Mouse (Mus musculus) CH12.LX (cell line): ENCODE measurements around the gene Zfp708. TPM values are rescaled to one million over a fixed set of nuclear protein-coding genes. Genes with fewer than 3 reads are reported as not detected.
A peak's percentile ranks its signal among the peaks of the same experiment; 100 is the strongest.
"Not testable (repeated sequence)": the region's sequence is repeated elsewhere in the genome, so short reads cannot be mapped to it uniquely, and the experiment has no call there.

Source experiments
- DNase-seq: peaks from one replicate; pipeline ENCODE4 v3.0.0-alpha.2; 2013; ENCODE audit errors: extremely low read depth
- H3K27ac ChIP-seq: 2 replicates; pipeline ENCODE4 v1.5.1; 2012; ENCODE audit warnings: low read depth, mild to moderate bottlenecking, control low read depth, moderate library complexity; ENCODE audit not compliant: insufficient read depth
- H3K27me3 ChIP-seq: replicated peaks from 2 replicates; pipeline ENCODE3; 2012; ENCODE audit warnings: inconsistent platforms
- H3K36me3 ChIP-seq, 2 experiments: replicated peaks in 1 of 2; 2 replicates each; pipeline versions ENCODE3 to v1.6.1; 2012; ENCODE audit warnings: inconsistent platforms in 1 of 2, low read length in 1 of 2, mild to moderate bottlenecking in 1 of 2, mixed read lengths in 1 of 2, moderate library complexity in 1 of 2; ENCODE audit not compliant: control insufficient read depth in 1 of 2, insufficient read depth in 1 of 2
- H3K4me1 ChIP-seq, 2 experiments: 2 replicates each; pipeline ENCODE4 v1.6.1; 2012; ENCODE audit warnings: inconsistent platforms in 1 of 2, moderate library complexity in 1 of 2; ENCODE audit not compliant: insufficient read depth in 2 of 2, control insufficient read depth in 1 of 2
- H3K4me2 ChIP-seq: 2 replicates; pipeline ENCODE4 v1.6.1; 2012; ENCODE audit warnings: low read depth, mild to moderate bottlenecking, control low read depth; ENCODE audit not compliant: poor library complexity, insufficient read depth, severe bottlenecking
- H3K4me3 ChIP-seq, 3 experiments: fragments of 150-350 bp in 1 of 3; sonication (generic) in 1 of 3; replicated peaks in 1 of 3; 2 replicates each; pipeline versions ENCODE3 to v1.5.1; 2011 to 2012; ENCODE audit warnings: low read depth in 2 of 3, low read length in 2 of 3, mild to moderate bottlenecking in 2 of 3, moderate library complexity in 2 of 3, control low read depth in 1 of 3, improper control_type of control experiment in 1 of 3, inconsistent platforms in 1 of 3, mixed read lengths in 1 of 3; ENCODE audit not compliant: poor library complexity in 1 of 3
- H3K79me2 ChIP-seq: replicated peaks from 2 replicates; pipeline ENCODE4 v1.6.1; 2012; ENCODE audit warnings: mild to moderate bottlenecking, moderate library complexity; ENCODE audit not compliant: control insufficient read depth, poor library complexity, insufficient read depth, severe bottlenecking; ENCODE audit errors: extremely low read depth
- H3K9ac ChIP-seq: 2 replicates; pipeline ENCODE4 v1.6.1; 2012; ENCODE audit warnings: low read depth, mild to moderate bottlenecking, control low read depth, moderate library complexity; ENCODE audit not compliant: insufficient read depth
- H3K9me3 ChIP-seq: replicated peaks from 2 replicates; pipeline ENCODE3; 2012; ENCODE audit warnings: low read length, inconsistent platforms, mixed read lengths
- CHD1 ChIP-seq: IDR thresholded peaks from 2 replicates; pipeline ENCODE4 v1.6.1; 2012; ENCODE audit warnings: low read depth, low read length, improper control_type of control experiment, inconsistent platforms
- E2F4 ChIP-seq: IDR thresholded peaks from 2 replicates; pipeline ENCODE4 v1.6.1; 2011; ENCODE audit warnings: low read depth, low read length, improper control_type of control experiment; ENCODE audit not compliant: insufficient replicate concordance
- JUND ChIP-seq: conservative IDR thresholded peaks from 2 replicates; pipeline ENCODE4 v1.6.1; 2011; ENCODE audit warnings: low read depth, low read length, improper control_type of control experiment
- KAT2A ChIP-seq: IDR thresholded peaks from 2 replicates; pipeline ENCODE4 v1.6.1; 2012; ENCODE audit warnings: low read length, improper control_type of control experiment, inconsistent platforms; ENCODE audit not compliant: insufficient replicate concordance
- MAFK ChIP-seq: IDR thresholded peaks from 2 replicates; pipeline ENCODE4 v1.6.1; 2011; ENCODE audit warnings: low read length, improper control_type of control experiment; ENCODE audit not compliant: insufficient replicate concordance
- POLR2A ChIP-seq: IDR thresholded peaks from 2 replicates; pipeline ENCODE4 v1.6.1; 2011; ENCODE audit warnings: low read depth, mild to moderate bottlenecking, improper control_type of control experiment, low read length
- SIN3A ChIP-seq: IDR thresholded peaks from 2 replicates; pipeline ENCODE4 v1.6.1; 2012; ENCODE audit warnings: low read length, improper control_type of control experiment, inconsistent platforms
- TCF12 ChIP-seq: IDR thresholded peaks from 2 replicates; pipeline ENCODE4 v1.6.1; 2014; ENCODE audit warnings: low read depth, mild to moderate bottlenecking, inconsistent platforms, low read length, improper control_type of control experiment
- USF2 ChIP-seq: conservative IDR thresholded peaks from 2 replicates; pipeline ENCODE4 v1.6.1; 2011; ENCODE audit warnings: low read depth, low read length, improper control_type of control experiment
- dilution Hi-C: fragments of 300-500 bp; cut with MboI; formaldehyde crosslinking; loops from 2 replicates; pipeline ENCODE4 v1.14.3; 2020; ENCODE audit warnings: low sequenced_read_pairs; ENCODE audit not compliant: extremely low pct_unique_long_range_greater_than_20kb, extremely low pct_ligation_motif_present
- in situ Hi-C: fragments of 300-500 bp; cut with MboI; formaldehyde crosslinking; loops from 3 replicates; pipeline ENCODE4 v1.14.3; 2019; ENCODE audit warnings: low sequenced_read_pairs, low pct_ligation_motif_present, low pct_unique_long_range_greater_than_20kb, mixed read lengths
- polyA plus RNA-seq: library from polyadenylated mRNA; unstranded; fragments of >175 nt; gene quantifications from 2 replicates; pipeline ENCODE4 v1.2.1, GENCODE M21; 2012; ENCODE audit warnings: low read depth; ENCODE audit not compliant: insufficient read length
- total RNA-seq, 2 experiments: library from RNA; depleted of rRNA; stranded (reverse); fragments of 300-350 nt in 1 of 2; fragments of >200 nt in 1 of 2; gene quantifications; 2 replicates each; pipeline ENCODE4 v1.2.3; 2012 to 2014

Gene Zfp708
- total and polyA plus RNA-seq, 3 experiments = 0.81 to 4.2 (median 1.1) TPM

- Histone ChIP-seq H3K79me2 (no peaks in the 10 kb centered on the region), H3K27ac (no peak overlapping the region), H3K36me3 (no peaks in the 10 kb centered on the region)
- TF ChIP-seq TCF12 (no peak), JUND (no peak), SIN3A (no peak), KAT2A (no peak), MAFK (peak; percentile 64; the same call in 1 of the 2 replicates), E2F4 (no peak)
- TF ChIP-seq, all 38 proteins: peak for 1
- no peak overlapping the region for H3K9ac ChIP-seq
- dilution Hi-C loops = no loop called here
- H3K27me3 ChIP-seq = peaks cover 3% of the 10 kb centered on the region
- no peaks in the 10 kb centered on the region for H3K9me3 ChIP-seq
- H3K4me3 ChIP-seq = no peak overlapping the region
- in situ Hi-C loops = no loop called here
- DNase-seq = no peak
- H3K4me1 ChIP-seq = peaks cover 0 to 8% of the 10 kb centered on the region in 2 experiments; a peak in 1 of 4 replicates
- no peak overlapping the region for H3K4me2 ChIP-seq
Observed at GRCm38 (mm10) chr13:67124460-67124859, 26.7 kb upstream of the Zfp708 start.

GRCm38 (mm10) chr13:67121360-67121759 is 23.6 kb upstream of the Zfp708 start, which contains the start of gene Zfp759:
Gene Zfp759, plus strand, starts transcription at chr13:67121660.
- dilution Hi-C loops, in situ Hi-C loops, H3K27ac ChIP-seq: not testable (repeated sequence)

GRCm38 (mm10) chr13:67116163-67116562 is 18.4 kb upstream of the Zfp708 start, which contains the start of gene Rslcan18:
Gene Rslcan18, minus strand, starts transcription at chr13:67116263.
- H3K4me1 ChIP-seq, H3K9me3 ChIP-seq, H3K27ac ChIP-seq, H3K27me3 ChIP-seq, H3K79me2 ChIP-seq, H3K36me3 ChIP-seq, H3K4me2 ChIP-seq, in situ Hi-C loops, DNase-seq, H3K9ac ChIP-seq, H3K4me3 ChIP-seq, dilution Hi-C loops: not testable (repeated sequence)

More at GRCm38 (mm10) chr13:67121360-67121759, 23.6 kb upstream of the Zfp708 start, which contains the start of gene Zfp759:
- not testable (repeated sequence) for H3K36me3 ChIP-seq, H3K4me1 ChIP-seq, DNase-seq, H3K9me3 ChIP-seq, H3K79me2 ChIP-seq, H3K4me3 ChIP-seq, H3K9ac ChIP-seq, H3K27me3 ChIP-seq, H3K4me2 ChIP-seq

- H3K36me3 ChIP-seq = no peaks in the 10 kb centered on the region
- TF ChIP-seq USF2 = no peak
- TF ChIP-seq CHD1 = no peak
- no peak for TF ChIP-seq POLR2A
- no peaks in the 10 kb centered on the region for H3K79me2 ChIP-seq
- H3K4me2 ChIP-seq = no peak overlapping the region
- no peak for DNase-seq
- no peak overlapping the region for H3K4me3 ChIP-seq
- no peaks in the 10 kb centered on the region for H3K27me3 ChIP-seq
- peaks cover 0 to 6% of the 10 kb centered on the region in 2 experiments; a peak in 2 of 4 replicates for H3K4me1 ChIP-seq
- H3K9me3 ChIP-seq = no peaks in the 10 kb centered on the region
- no peak overlapping the region for H3K27ac ChIP-seq
- no peak overlapping the region for H3K9ac ChIP-seq
- dilution Hi-C loops (no loop called here), in situ Hi-C loops (no loop called here)
Observed at GRCm38 (mm10) chr13:67113287-67113686, 15.5 kb upstream of the Zfp708 start.
